Mouse (Mus musculus) small intestine, adult 2 months (tissue): Measurements from ENCODE around the gene Mtrex.

Experiments used
- CTCF ChIP-seq: fragments of 200-500 bp; IDR thresholded peaks from 2 replicates; pipeline ENCODE4 v1.5.1; 2012; ENCODE audit warnings: low read depth, mild to moderate bottlenecking, control low read depth, inconsistent platforms, low read length, moderate library complexity, mixed read lengths; ENCODE audit not compliant: insufficient replicate concordance, insufficient read length; ENCODE audit errors: extremely low read depth
- POLR2A ChIP-seq: fragments of 200-500 bp; IDR thresholded peaks from 2 replicates; pipeline ENCODE4 v1.6.1; 2012; ENCODE audit warnings: low read depth, mild to moderate bottlenecking, control low read depth, inconsistent platforms, low read length, moderate library complexity

- TF ChIP-seq CTCF = no peak
- no peak for TF ChIP-seq POLR2A
These were observed 66.3 kb downstream of the Mtrex start for GRCm38 (mm10) chr13:112860911-112861310.
